ENCODE assay signal across 8 mouse cellular contexts in genomic region chr10:127576381-127576961, GRCm38 (mm10). TPM values are rescaled to one million over a fixed set of nuclear protein-coding genes. Genes with fewer than 3 reads are reported as not detected.
A peak's percentile ranks its signal among the peaks of the same experiment; 100 is the strongest.
DNase-seq lines count a peak whose midpoint lies in the region; ATAC-seq and TF ChIP-seq lines count a peak whose summit lies in the region.

No protein-coding gene starts in this region.

- no peak overlapping the region for H3K4me3 ChIP-seq in embryonic facial prominence, embryonic 11.5 days (ENCODE audit: low read depth, low read length)
- no peak overlapping the region for H3K4me3 ChIP-seq in hindbrain, embryonic 13.5 days
- H3K4me3 ChIP-seq in liver, postnatal 0 days (ENCODE audit: low read depth, low read length) = no peak overlapping the region

- 67% methylated on average over 18 of the region's 18 CpGs for WGBS in embryonic facial prominence, embryonic 11.5 days
- WGBS in hindbrain, embryonic 13.5 days = 68% methylated on average over 18 of the region's 18 CpGs
- 49% methylated on average over 18 of the region's 18 CpGs for WGBS in liver, postnatal 0 days (ENCODE audit: insufficient replicate concordance)

- no peak overlapping the region for H3K9ac ChIP-seq in embryonic facial prominence, embryonic 11.5 days (replicated peaks; ENCODE audit: low read length)
- H3K9ac ChIP-seq in hindbrain, embryonic 13.5 days = no peak overlapping the region
- H3K9ac ChIP-seq in liver, postnatal 0 days (replicated peaks) = peak overlapping the region; percentile 38

- H3K9me3 ChIP-seq in embryonic facial prominence, embryonic 11.5 days (replicated peaks; ENCODE audit: control insufficient read depth, low read length) = no peaks in the 10 kb centered on the region
- no peaks in the 10 kb centered on the region for H3K9me3 ChIP-seq in hindbrain, embryonic 13.5 days
- no peaks in the 10 kb centered on the region for H3K9me3 ChIP-seq in liver, postnatal 0 days (ENCODE audit: low read length)

- peak; percentile 62 for DNase-seq in ovary, adult 18-20 months (ENCODE audit: low spot score)
- DNase-seq in ovary, postnatal 10 days (ENCODE audit: low spot score) = no peak
- DNase-seq in adrenal gland, postnatal 25 days = peak; percentile 83
- DNase-seq in embryonic facial prominence, embryonic 11.5 days (ENCODE audit: low spot score) = peak; percentile 50
- peak; percentile 80 for DNase-seq in liver, postnatal 0 days
- peak; percentile 15 for DNase-seq in retina, adult 2 months (ENCODE audit: low read depth, low spot score)
- DNase-seq in urinary bladder, postnatal 36 days (ENCODE audit: low spot score in 2 of 2) = peak; percentile 58 to 79

- no peak for ATAC-seq in embryonic facial prominence, embryonic 11.5 days (replicated peaks; ENCODE audit: insufficient number of reproducible peaks, low FRiP score, low TSS enrichment, low read depth)
- 0 out of 2 replicates have a peak, but pooled peaks have one; percentile 16 for ATAC-seq in hindbrain, embryonic 13.5 days (ENCODE audit: low FRiP score)
- ATAC-seq in liver, postnatal 0 days = peak; percentile 54

- H3K4me1 ChIP-seq in embryonic facial prominence, embryonic 11.5 days (ENCODE audit: control insufficient read depth, insufficient read depth, low read length) = no peaks in the 10 kb centered on the region
- no peaks in the 10 kb centered on the region for H3K4me1 ChIP-seq in hindbrain, embryonic 13.5 days (replicated peaks)
- H3K4me1 ChIP-seq in liver, postnatal 0 days (ENCODE audit: insufficient read depth) = peaks cover 13% of the 10 kb centered on the region; the same call in 1 of the 2 replicates

- peaks cover 9% of the 10 kb centered on the region for H3K36me3 ChIP-seq in embryonic facial prominence, embryonic 11.5 days (replicated peaks; ENCODE audit: control insufficient read depth, insufficient read depth, low read depth, low read length)
- H3K36me3 ChIP-seq in hindbrain, embryonic 13.5 days = peaks cover 100% of the 10 kb centered on the region
- H3K36me3 ChIP-seq in liver, postnatal 0 days (replicated peaks; ENCODE audit: insufficient read depth, low read length) = peaks cover 44% of the 10 kb centered on the region

- no peaks in the 10 kb centered on the region for H3K27me3 ChIP-seq in embryonic facial prominence, embryonic 11.5 days (ENCODE audit: control insufficient read depth, insufficient read depth, low read length)
- H3K27me3 ChIP-seq in hindbrain, embryonic 13.5 days = no peaks in the 10 kb centered on the region
- H3K27me3 ChIP-seq in liver, postnatal 0 days (ENCODE audit: insufficient read depth, low read length) = no peaks in the 10 kb centered on the region

- peak; percentile 87 for TF ChIP-seq CTCF in liver, postnatal 0 days (IDR thresholded peaks at IDR 0.05; ENCODE audit: low read depth)

- no peak for TF ChIP-seq EP300 in liver, postnatal 0 days (IDR thresholded peaks at IDR 0.05; ENCODE audit: low read depth)

- H3K4me2 ChIP-seq in embryonic facial prominence, embryonic 11.5 days (ENCODE audit: low read depth, low read length) = no peak overlapping the region
- no peak overlapping the region for H3K4me2 ChIP-seq in hindbrain, embryonic 13.5 days
- no peak overlapping the region for H3K4me2 ChIP-seq in liver, postnatal 0 days (ENCODE audit: low read depth, low read length)

- H3K27ac ChIP-seq in embryonic facial prominence, embryonic 11.5 days (replicated peaks; ENCODE audit: low read depth, low read length) = no peak overlapping the region
- no peak overlapping the region for H3K27ac ChIP-seq in hindbrain, embryonic 13.5 days
- H3K27ac ChIP-seq in liver, postnatal 0 days (ENCODE audit: low read depth) = peak overlapping the region; percentile 55

RNA-seq across cellular contexts. Expression of gene Nxph4, which starts 42.1 kb away (rescaled TPM):
- 8.3 and 10.0 TPM in 2 replicates for total RNA-seq in adrenal gland, postnatal 25 days (2021)
- polyA plus RNA-seq in embryonic facial prominence, embryonic 11.5 days (2014; fragmentation: Nextera tagmentation; extraction: Ambion mirVana) = 4.4 and 6.9 TPM in 2 replicates
- 139 and 176 TPM in 2 replicates for polyA plus RNA-seq in hindbrain, embryonic 13.5 days (2015; fragmentation: Nextera tagmentation; extraction: Ambion mirVana)
- not detected in 2 replicates for polyA plus RNA-seq in liver, postnatal 0 days (2015; fragmentation: Nextera tagmentation; extraction: Ambion mirVana)

RNA-seq across cellular contexts. Expression of gene Lrp1, which starts 44.5 kb away (rescaled TPM):
- total RNA-seq in adrenal gland, postnatal 25 days (2021) = 196 and 254 TPM in 2 replicates
- 55.5 and 59.0 TPM in 2 replicates for polyA plus RNA-seq in embryonic facial prominence, embryonic 11.5 days (2014; fragmentation: Nextera tagmentation; extraction: Ambion mirVana)
- 101 and 108 TPM in 2 replicates for polyA plus RNA-seq in hindbrain, embryonic 13.5 days (2015; fragmentation: Nextera tagmentation; extraction: Ambion mirVana)
- 44.7 and 49.2 TPM in 2 replicates for polyA plus RNA-seq in liver, postnatal 0 days (2015; fragmentation: Nextera tagmentation; extraction: Ambion mirVana)

RNA-seq across cellular contexts. Expression of gene Shmt2, which starts 54.2 kb away (rescaled TPM):
- total RNA-seq in adrenal gland, postnatal 25 days (2021) = 56.3 and 61.1 TPM in 2 replicates
- polyA plus RNA-seq in embryonic facial prominence, embryonic 11.5 days (2014; fragmentation: Nextera tagmentation; extraction: Ambion mirVana) = 68.7 and 73.5 TPM in 2 replicates
- 52.7 and 57.5 TPM in 2 replicates for polyA plus RNA-seq in hindbrain, embryonic 13.5 days (2015; fragmentation: Nextera tagmentation; extraction: Ambion mirVana)
- 62.6 and 75.0 TPM in 2 replicates for polyA plus RNA-seq in liver, postnatal 0 days (2015; fragmentation: Nextera tagmentation; extraction: Ambion mirVana)

Comparison
In these comparisons a context has a peak if more than half of its experiments do, and no peak if none do; other contexts are left out.
1. RNA of gene Nxph4, which starts 42.1 kb away (polyA plus RNA-seq): 139 to 176 TPM in hindbrain, embryonic 13.5 days; 4.4 to 6.9 TPM in embryonic facial prominence, embryonic 11.5 days and not detected in liver, postnatal 0 days; every median in the first group is over 10 times any median in the second.